Mouse (Mus musculus): ENCODE measurements around the gene Gm20738. TPM values are rescaled to one million over a fixed set of nuclear protein-coding genes. Genes with fewer than 3 reads are reported as not detected.
"Not testable (repeated sequence)": the region's sequence is repeated elsewhere in the genome, so short reads cannot be mapped to it uniquely, and the experiment has no call there.

The Gm20738 gene
- polyA plus RNA-seq (2016; fragmentation: Nextera tagmentation; extraction: Ambion mirVana): not detected in 2 replicates

GRCm38 (mm10) chrY:37957511-37957910 is at the start of gene Gm20738:
Gm20738 (plus strand) TSS chrY:37957811.
- WGBS: 56% methylated on average over 4 of the region's 4 CpGs
- H3K27me3 ChIP-seq (ENCODE audit: insufficient read depth, poor library complexity, severe bottlenecking); H3K27ac ChIP-seq; H3K36me3 ChIP-seq; H3K9me3 ChIP-seq; H3K4me1 ChIP-seq (replicated peaks); H3K4me3 ChIP-seq; DNase-seq (ENCODE audit: low spot score): not testable (repeated sequence)
